Mouse (Mus musculus): ENCODE data around the gene Tenm2. TPM values are rescaled to one million over a fixed set of nuclear protein-coding genes. Genes with fewer than 3 reads are reported as not detected.

Gene Tenm2
- polyA plus RNA-seq, 1 experiment from 2014 or later: not detected

GRCm38 (mm10) chr11:36081399-36082053, 1154.2 kb downstream of the Tenm2 start:
- no peaks in the 10 kb centered on the region for H3K9me3 ChIP-seq (ENCODE audit: low read length)
- H3K4me1 ChIP-seq (ENCODE audit: insufficient read depth): no peaks in the 10 kb centered on the region
- no peak for TF ChIP-seq CTCF (IDR thresholded peaks at IDR 0.05; ENCODE audit: low read depth)
- no peak for TF ChIP-seq EP300 (IDR thresholded peaks at IDR 0.05; ENCODE audit: low read depth)
- H3K27me3 ChIP-seq (ENCODE audit: insufficient read depth, low read length): no peaks in the 10 kb centered on the region
- H3K4me2 ChIP-seq (ENCODE audit: low read depth, low read length): no peak overlapping the region
- DNase-seq (no peak), ATAC-seq (no peak)
- no peaks in the 10 kb centered on the region for H3K36me3 ChIP-seq (replicated peaks; ENCODE audit: insufficient read depth, low read length)
- 36% methylated on average over 10 of the region's 10 CpGs for WGBS (ENCODE audit: insufficient replicate concordance)
- H3K9ac ChIP-seq (replicated peaks): no peak overlapping the region
- no peak overlapping the region for H3K27ac ChIP-seq (ENCODE audit: low read depth)
- no peak overlapping the region for H3K4me3 ChIP-seq (ENCODE audit: low read depth, low read length)

- H3K4me1 ChIP-seq (ENCODE audit: insufficient read depth): no peaks in the 10 kb centered on the region
- H3K9ac ChIP-seq (replicated peaks): no peak overlapping the region
- no peaks in the 10 kb centered on the region for H3K36me3 ChIP-seq (replicated peaks; ENCODE audit: insufficient read depth, low read length)
- ATAC-seq: no peak
- no peak overlapping the region for H3K27ac ChIP-seq (ENCODE audit: low read depth)
- DNase-seq: no peak
- no peaks in the 10 kb centered on the region for H3K27me3 ChIP-seq (ENCODE audit: insufficient read depth, low read length)
- WGBS (ENCODE audit: insufficient replicate concordance): 61% methylated on average over 11 of the region's 11 CpGs
- H3K4me2 ChIP-seq (ENCODE audit: low read depth, low read length): no peak overlapping the region
- H3K9me3 ChIP-seq (ENCODE audit: low read length): no peaks in the 10 kb centered on the region
- no peak overlapping the region for H3K4me3 ChIP-seq (ENCODE audit: low read depth, low read length)
- TF ChIP-seq EP300 (IDR thresholded peaks at IDR 0.05; ENCODE audit: low read depth) (no peak), CTCF (IDR thresholded peaks at IDR 0.05; ENCODE audit: low read depth) (no peak)
Observed at GRCm38 (mm10) chr11:36080766-36081165, 1155.0 kb downstream of the Tenm2 start.

- Histone ChIP-seq H3K27me3 (ENCODE audit: insufficient read depth, low read length) (no peaks in the 10 kb centered on the region), H3K36me3 (replicated peaks; ENCODE audit: insufficient read depth, low read length) (no peaks in the 10 kb centered on the region), H3K4me1 (ENCODE audit: insufficient read depth) (no peaks in the 10 kb centered on the region), H3K9me3 (ENCODE audit: low read length) (no peaks in the 10 kb centered on the region), H3K4me2 (ENCODE audit: low read depth, low read length) (no peak overlapping the region), H3K4me3 (ENCODE audit: low read depth, low read length) (no peak overlapping the region), H3K9ac (replicated peaks) (no peak overlapping the region), H3K27ac (ENCODE audit: low read depth) (no peak overlapping the region)
- 72% methylated on average over 7 of the region's 7 CpGs for WGBS (ENCODE audit: insufficient replicate concordance)
- DNase-seq (no peak), ATAC-seq (no peak)
- no peak for TF ChIP-seq CTCF (IDR thresholded peaks at IDR 0.05; ENCODE audit: low read depth)
- TF ChIP-seq EP300 (IDR thresholded peaks at IDR 0.05; ENCODE audit: low read depth): no peak
Observed at GRCm38 (mm10) chr11:36078391-36078790, 1157.4 kb downstream of the Tenm2 start.

GRCm38 (mm10) chr11:36074015-36074567, 1161.7 kb downstream of the Tenm2 start:
- Histone ChIP-seq H3K9ac (replicated peaks) (no peak overlapping the region), H3K4me3 (ENCODE audit: low read depth, low read length) (no peak overlapping the region), H3K9me3 (ENCODE audit: low read length) (no peaks in the 10 kb centered on the region), H3K36me3 (replicated peaks; ENCODE audit: insufficient read depth, low read length) (no peaks in the 10 kb centered on the region), H3K27ac (ENCODE audit: low read depth) (no peak overlapping the region), H3K27me3 (ENCODE audit: insufficient read depth, low read length) (no peaks in the 10 kb centered on the region), H3K4me1 (ENCODE audit: insufficient read depth) (no peaks in the 10 kb centered on the region), H3K4me2 (ENCODE audit: low read depth, low read length) (no peak overlapping the region)
- ATAC-seq: no peak
- TF ChIP-seq EP300 (IDR thresholded peaks at IDR 0.05; ENCODE audit: low read depth): no peak
- TF ChIP-seq CTCF (IDR thresholded peaks at IDR 0.05; ENCODE audit: low read depth): no peak
- no peak for DNase-seq
- WGBS (ENCODE audit: insufficient replicate concordance): 70% methylated on average over 8 of the region's 8 CpGs

GRCm38 (mm10) chr11:36073074-36073818, 1162.5 kb downstream of the Tenm2 start:
- no peaks in the 10 kb centered on the region for H3K4me1 ChIP-seq (ENCODE audit: insufficient read depth)
- DNase-seq (no peak), ATAC-seq (no peak)
- no peak overlapping the region for H3K27ac ChIP-seq (ENCODE audit: low read depth)
- no peaks in the 10 kb centered on the region for H3K27me3 ChIP-seq (ENCODE audit: insufficient read depth, low read length)
- TF ChIP-seq EP300 (IDR thresholded peaks at IDR 0.05; ENCODE audit: low read depth): no peak
- no peak for TF ChIP-seq CTCF (IDR thresholded peaks at IDR 0.05; ENCODE audit: low read depth)
- H3K9ac ChIP-seq (replicated peaks): no peak overlapping the region
- H3K9me3 ChIP-seq (ENCODE audit: low read length): no peaks in the 10 kb centered on the region
- no peak overlapping the region for H3K4me3 ChIP-seq (ENCODE audit: low read depth, low read length)
- no peak overlapping the region for H3K4me2 ChIP-seq (ENCODE audit: low read depth, low read length)
- 67% methylated on average over 8 of the region's 8 CpGs for WGBS (ENCODE audit: insufficient replicate concordance)
- H3K36me3 ChIP-seq (replicated peaks; ENCODE audit: insufficient read depth, low read length): no peaks in the 10 kb centered on the region

GRCm38 (mm10) chr11:36072646-36073045, 1163.1 kb downstream of the Tenm2 start:
- no peak overlapping the region for H3K4me2 ChIP-seq (ENCODE audit: low read depth, low read length)
- TF ChIP-seq EP300 (IDR thresholded peaks at IDR 0.05; ENCODE audit: low read depth) (no peak), CTCF (IDR thresholded peaks at IDR 0.05; ENCODE audit: low read depth) (no peak)
- ATAC-seq (no peak), DNase-seq (no peak)
- H3K4me1 ChIP-seq (ENCODE audit: insufficient read depth): no peaks in the 10 kb centered on the region
- WGBS (ENCODE audit: insufficient replicate concordance): 77% methylated on average over 5 of the region's 5 CpGs
- no peaks in the 10 kb centered on the region for H3K27me3 ChIP-seq (ENCODE audit: insufficient read depth, low read length)
- no peaks in the 10 kb centered on the region for H3K9me3 ChIP-seq (ENCODE audit: low read length)
- no peak overlapping the region for H3K27ac ChIP-seq (ENCODE audit: low read depth)
- H3K36me3 ChIP-seq (replicated peaks; ENCODE audit: insufficient read depth, low read length): no peaks in the 10 kb centered on the region
- H3K9ac ChIP-seq (replicated peaks): no peak overlapping the region
- no peak overlapping the region for H3K4me3 ChIP-seq (ENCODE audit: low read depth, low read length)
